Mouse (Mus musculus) neural tube, embryonic 12.5 days (tissue): ENCODE measurements at regions not wholly inside any gene's neighbourhood (a gene's known extent, or its start where the extent isn't known, plus 50 kb on each side); places are given as distances from the start of the nearest gene placed in this dataset.

ENCODE experiments used
- ATAC-seq: fragments of 200-750 bp; cut with Nextera tagmentation; 2 replicates; pipeline ENCODE4 v1.8.0; 2017; ENCODE audit warnings: low read depth, mild to moderate bottlenecking, moderate TSS enrichment, moderate library complexity; ENCODE audit not compliant: low FRiP score
- H3K27ac ChIP-seq: fragments of 300-500 bp; sonication (generic); 2 replicates; pipeline ENCODE4 v1.5.1; 2016
- H3K27me3 ChIP-seq: fragments of 300-500 bp; sonication (generic); replicated peaks from 2 replicates; pipeline ENCODE4 v1.6.1; 2016; ENCODE audit warnings: mild to moderate bottlenecking
- H3K36me3 ChIP-seq: fragments of 300-500 bp; sonication (generic); 2 replicates; pipeline ENCODE4 v1.6.1; 2016; ENCODE audit warnings: mild to moderate bottlenecking
- H3K4me1 ChIP-seq: fragments of 300-500 bp; sonication (generic); 2 replicates; pipeline ENCODE4 v1.6.1; 2016
- H3K4me2 ChIP-seq: fragments of 300-500 bp; sonication (generic); replicated peaks from 2 replicates; pipeline ENCODE4 v1.6.1; 2016; ENCODE audit warnings: mild to moderate bottlenecking
- H3K4me3 ChIP-seq: fragments of 300-500 bp; sonication (generic); 2 replicates; pipeline ENCODE4 v1.5.1; 2016
- H3K9ac ChIP-seq: fragments of 300-500 bp; sonication (generic); 2 replicates; pipeline ENCODE4 v1.6.1; 2016; ENCODE audit warnings: mild to moderate bottlenecking
- H3K9me3 ChIP-seq: fragments of 300-500 bp; sonication (generic); 2 replicates; pipeline ENCODE4 v1.6.1; 2016; ENCODE audit warnings: mild to moderate bottlenecking
- WGBS: fragments of 180-500 bp; shearing (Covaris S2); methylation state at CpG from one replicate; pipeline ENCODE4 v1.1.7; 2016; 5-methylcytosine and 5-hydroxymethylcytosine counted together

GRCm38 (mm10) chr1:81661245-81661644, 571.7 kb upstream of the Gm9747 start:
- 81% methylated on average over 4 of the region's 4 CpGs for WGBS
- no peak overlapping the region for H3K27ac ChIP-seq
- no peak overlapping the region for H3K4me3 ChIP-seq
- H3K4me2 ChIP-seq = no peak overlapping the region
- H3K36me3 ChIP-seq = no peaks in the 10 kb centered on the region
- ATAC-seq = no peak
- H3K9ac ChIP-seq = no peak overlapping the region
- H3K4me1 ChIP-seq = no peaks in the 10 kb centered on the region
- H3K27me3 ChIP-seq = no peaks in the 10 kb centered on the region
- no peaks in the 10 kb centered on the region for H3K9me3 ChIP-seq

DNA sequence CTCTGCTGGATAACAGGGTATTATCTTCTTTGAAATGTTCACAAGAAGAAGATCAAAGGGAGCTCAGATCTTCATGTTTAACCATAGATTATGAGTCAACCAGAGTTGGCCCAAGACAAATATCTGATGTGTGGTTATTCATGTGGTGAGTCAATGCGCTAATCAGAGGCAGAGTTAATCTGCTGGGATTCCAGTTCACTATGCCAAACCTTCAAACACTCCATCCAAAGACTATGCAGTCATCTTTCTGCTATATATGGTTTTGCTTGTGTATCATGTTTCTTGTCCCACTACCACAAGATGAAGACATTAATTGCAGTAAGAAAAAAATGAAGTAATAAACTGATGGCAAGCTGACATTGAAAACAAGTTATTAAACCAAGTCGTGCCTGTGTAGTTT, 561.8 kb upstream of the Gm9747 start:
- Histone ChIP-seq H3K27me3 (no peaks in the 10 kb centered on the region), H3K9ac (no peak overlapping the region), H3K4me1 (no peaks in the 10 kb centered on the region), H3K9me3 (no peaks in the 10 kb centered on the region), H3K36me3 (no peaks in the 10 kb centered on the region), H3K4me3 (no peak overlapping the region), H3K27ac (no peak overlapping the region), H3K4me2 (no peak overlapping the region)
- no peak for ATAC-seq
- WGBS = 88% methylated on average over 2 of the region's 2 CpGs

DNA sequence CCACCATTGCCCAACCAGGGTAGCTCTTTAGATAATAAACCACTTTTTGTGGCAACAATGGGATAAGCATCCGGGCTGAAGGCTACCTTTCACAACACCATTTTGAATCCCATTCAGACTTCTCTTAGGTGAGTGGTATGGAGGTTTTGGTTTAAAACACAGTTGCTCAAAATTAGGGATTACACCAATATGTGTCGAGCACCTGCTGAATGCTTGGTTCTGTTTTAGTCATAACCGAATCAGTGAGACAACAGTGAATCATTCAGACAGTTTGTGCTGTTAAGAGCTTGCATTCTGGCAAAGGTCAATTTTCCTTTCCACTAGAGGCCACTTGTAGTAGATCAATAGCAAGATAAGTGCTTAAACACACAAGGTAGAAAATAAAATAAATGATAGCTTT, 561.2 kb upstream of the Gm9747 start:
- H3K4me2 ChIP-seq = no peak overlapping the region
- no peaks in the 10 kb centered on the region for H3K36me3 ChIP-seq
- no peak for ATAC-seq
- no peaks in the 10 kb centered on the region for H3K4me1 ChIP-seq
- no peak overlapping the region for H3K27ac ChIP-seq
- no peak overlapping the region for H3K9ac ChIP-seq
- H3K27me3 ChIP-seq = no peaks in the 10 kb centered on the region
- H3K4me3 ChIP-seq = no peak overlapping the region
- WGBS = 83% methylated on average over 3 of the region's 3 CpGs
- H3K9me3 ChIP-seq = no peaks in the 10 kb centered on the region

- no peak overlapping the region for H3K9ac ChIP-seq
- ATAC-seq = no peak
- H3K9me3 ChIP-seq = 0 out of 2 replicates have a peak, but pooled peaks cover 2% of the 10 kb centered on the region
- H3K36me3 ChIP-seq = no peaks in the 10 kb centered on the region
- H3K4me3 ChIP-seq = no peak overlapping the region
- H3K27ac ChIP-seq = no peak overlapping the region
- no peaks in the 10 kb centered on the region for H3K4me1 ChIP-seq
- 73% methylated on average over 5 of the region's 5 CpGs for WGBS
- no peaks in the 10 kb centered on the region for H3K27me3 ChIP-seq
- H3K4me2 ChIP-seq = no peak overlapping the region
Observed at GRCm38 (mm10) chr1:81675576-81676342, 557.2 kb upstream of the Gm9747 start.

GRCm38 (mm10) chr1:81677768-81678400, 555.0 kb upstream of the Gm9747 start:
- H3K4me1 ChIP-seq = no peaks in the 10 kb centered on the region
- no peaks in the 10 kb centered on the region for H3K36me3 ChIP-seq
- H3K27ac ChIP-seq = no peak overlapping the region
- no peak for ATAC-seq
- H3K27me3 ChIP-seq = no peaks in the 10 kb centered on the region
- WGBS = 82% methylated on average over 1 of the region's 1 CpGs
- H3K9ac ChIP-seq = no peak overlapping the region
- H3K4me2 ChIP-seq = no peak overlapping the region
- H3K9me3 ChIP-seq = 0 out of 2 replicates have a peak, but pooled peaks cover 2% of the 10 kb centered on the region
- no peak overlapping the region for H3K4me3 ChIP-seq

GRCm38 (mm10) chr1:81696129-81696528, 536.8 kb upstream of the Gm9747 start:
- H3K27me3 ChIP-seq = no peaks in the 10 kb centered on the region
- H3K36me3 ChIP-seq = no peaks in the 10 kb centered on the region
- no peak overlapping the region for H3K27ac ChIP-seq
- H3K4me1 ChIP-seq = no peaks in the 10 kb centered on the region
- H3K9ac ChIP-seq = no peak overlapping the region
- ATAC-seq = no peak
- H3K9me3 ChIP-seq = no peaks in the 10 kb centered on the region
- no peak overlapping the region for H3K4me3 ChIP-seq
- no peak overlapping the region for H3K4me2 ChIP-seq

GRCm38 (mm10) chr1:81709169-81709568, 523.7 kb upstream of the Gm9747 start:
- 95% methylated on average over 4 of the region's 4 CpGs for WGBS
- Histone ChIP-seq H3K36me3 (no peaks in the 10 kb centered on the region), H3K4me3 (no peak overlapping the region), H3K27me3 (no peaks in the 10 kb centered on the region), H3K4me2 (no peak overlapping the region), H3K27ac (no peak overlapping the region), H3K9ac (no peak overlapping the region), H3K4me1 (no peaks in the 10 kb centered on the region), H3K9me3 (no peaks in the 10 kb centered on the region)
- ATAC-seq = no peak

DNA sequence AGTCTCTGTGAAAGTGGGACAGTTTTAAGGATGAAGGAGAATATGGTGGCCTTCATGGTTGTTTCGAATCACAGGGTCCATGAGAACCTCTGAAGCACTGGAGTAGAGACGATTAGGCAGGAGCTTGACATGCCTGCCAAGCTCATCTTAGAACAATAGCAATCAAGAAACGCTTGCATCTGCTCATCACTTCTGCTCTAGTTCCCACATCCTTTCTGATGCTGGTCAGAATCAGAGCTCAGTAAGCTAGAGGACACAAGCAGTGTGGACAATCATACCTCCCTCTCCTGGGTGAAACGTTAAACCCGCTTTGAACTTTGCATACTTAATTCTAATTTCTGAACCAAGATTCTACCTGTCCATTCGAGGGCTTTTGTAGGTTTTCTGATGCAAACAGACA, 515.8 kb upstream of the Gm9747 start:
- ATAC-seq = no peak
- Histone ChIP-seq H3K36me3 (no peaks in the 10 kb centered on the region), H3K4me3 (no peak overlapping the region), H3K27me3 (no peaks in the 10 kb centered on the region), H3K27ac (no peak overlapping the region), H3K4me1 (no peaks in the 10 kb centered on the region), H3K9ac (no peak overlapping the region), H3K9me3 (no peaks in the 10 kb centered on the region), H3K4me2 (no peak overlapping the region)
- WGBS = 89% methylated on average over 6 of the region's 6 CpGs

- Histone ChIP-seq H3K4me1 (no peaks in the 10 kb centered on the region), H3K27me3 (no peaks in the 10 kb centered on the region), H3K27ac (no peak overlapping the region), H3K4me2 (no peak overlapping the region), H3K36me3 (no peaks in the 10 kb centered on the region), H3K4me3 (no peak overlapping the region), H3K9me3 (no peaks in the 10 kb centered on the region), H3K9ac (no peak overlapping the region)
- no peak for ATAC-seq
Observed at GRCm38 (mm10) chr1:81718233-81718632, 514.7 kb upstream of the Gm9747 start.

DNA sequence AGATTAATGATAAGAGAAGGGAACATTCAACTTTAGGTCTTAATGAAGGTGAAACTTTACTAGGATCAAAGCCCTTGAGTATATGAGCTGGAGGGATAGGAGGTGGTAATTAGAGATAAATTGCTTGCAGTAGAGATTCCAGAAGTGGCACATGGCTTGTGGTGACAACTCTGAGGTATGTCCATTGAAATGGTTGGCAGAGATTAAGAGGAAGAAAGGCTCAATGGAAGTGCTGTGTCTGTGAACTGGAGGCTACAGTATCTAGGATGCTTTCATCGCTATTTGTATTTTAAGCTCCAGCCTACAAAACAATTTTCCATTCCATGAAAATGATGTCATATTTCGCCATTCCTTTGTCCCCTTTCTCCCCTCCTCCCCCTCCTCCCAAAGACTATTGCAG, 508.1 kb upstream of the Gm9747 start:
- Histone ChIP-seq H3K36me3 (no peaks in the 10 kb centered on the region), H3K27ac (no peak overlapping the region), H3K27me3 (no peaks in the 10 kb centered on the region), H3K9ac (no peak overlapping the region), H3K4me2 (no peak overlapping the region), H3K9me3 (no peaks in the 10 kb centered on the region), H3K4me1 (no peaks in the 10 kb centered on the region), H3K4me3 (no peak overlapping the region)
- ATAC-seq = no peak
- WGBS = 96% methylated on average over 2 of the region's 2 CpGs

- no peaks in the 10 kb centered on the region for H3K4me1 ChIP-seq
- 91% methylated on average over 2 of the region's 2 CpGs for WGBS
- H3K9ac ChIP-seq = no peak overlapping the region
- H3K36me3 ChIP-seq = no peaks in the 10 kb centered on the region
- H3K4me3 ChIP-seq = no peak overlapping the region
- no peaks in the 10 kb centered on the region for H3K9me3 ChIP-seq
- ATAC-seq = no peak
- no peaks in the 10 kb centered on the region for H3K27me3 ChIP-seq
- H3K27ac ChIP-seq = no peak overlapping the region
- no peak overlapping the region for H3K4me2 ChIP-seq
Observed at GRCm38 (mm10) chr1:81726268-81727132, 506.4 kb upstream of the Gm9747 start.

DNA sequence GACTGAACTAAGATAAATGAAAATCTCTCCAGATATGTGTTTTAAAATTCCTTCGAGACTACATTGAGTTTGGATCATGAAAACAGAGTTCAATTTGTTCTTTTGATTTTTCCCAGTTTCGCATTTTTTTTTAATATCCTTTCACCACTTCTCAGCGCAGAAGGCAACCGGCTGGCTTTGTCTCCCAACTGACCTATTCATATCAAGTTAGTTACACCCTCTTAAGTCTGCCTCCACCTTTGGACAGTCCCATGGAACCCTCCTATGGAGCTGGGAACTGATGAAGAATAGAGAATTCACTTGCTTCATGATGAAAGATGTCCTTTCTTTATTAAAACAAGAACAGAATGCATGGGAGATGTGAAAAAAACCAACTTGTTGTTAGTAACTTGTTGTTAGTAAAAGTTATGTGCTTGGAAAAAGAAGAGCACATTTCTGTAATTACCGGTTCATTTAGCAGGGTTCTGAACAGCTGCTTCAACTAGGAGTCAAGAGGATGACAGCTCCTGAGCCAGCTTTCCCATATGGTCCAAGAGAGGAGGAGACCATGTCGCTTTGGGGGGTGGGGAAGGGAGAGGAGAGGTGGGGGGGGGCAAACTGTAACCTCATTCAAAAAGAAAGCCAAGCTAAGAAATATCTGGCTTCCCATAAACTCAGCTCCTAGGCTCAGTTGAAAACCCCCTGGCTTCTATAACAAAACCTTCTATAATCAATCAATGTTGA, 495.6 kb upstream of the Gm9747 start:
- WGBS = 44% methylated on average over 6 of the region's 6 CpGs
- Histone ChIP-seq H3K36me3 (no peaks in the 10 kb centered on the region), H3K9ac (no peak overlapping the region), H3K27me3 (no peaks in the 10 kb centered on the region), H3K4me1 (peaks cover 8% of the 10 kb centered on the region), H3K4me2 (no peak overlapping the region), H3K4me3 (no peak overlapping the region), H3K9me3 (no peaks in the 10 kb centered on the region), H3K27ac (no peak overlapping the region)
- ATAC-seq = no peak
